Mouse (Mus musculus): ENCODE results near the gene Tsga13. TPM values are rescaled to one million over a fixed set of nuclear protein-coding genes. Genes with fewer than 3 reads are reported as not detected.

Gene Tsga13
- polyA plus RNA-seq, 1 experiment from 2014 or later = not detected

GRCm38 (mm10) chr6:30920834-30921675, 5.7 kb upstream of the Tsga13 start:
- ATAC-seq (no peak), DNase-seq (peak; percentile 14)
- no peak overlapping the region for H3K27ac ChIP-seq (ENCODE audit: low read depth)
- no peak overlapping the region for H3K4me3 ChIP-seq (ENCODE audit: low read depth, low read length)
- H3K9ac ChIP-seq (replicated peaks) = no peak overlapping the region
- TF ChIP-seq EP300 (IDR thresholded peaks at IDR 0.05; ENCODE audit: low read depth) (no peak), CTCF (IDR thresholded peaks at IDR 0.05; ENCODE audit: low read depth) (no peak)
- H3K9me3 ChIP-seq (ENCODE audit: low read length) = no peaks in the 10 kb centered on the region
- H3K36me3 ChIP-seq (replicated peaks; ENCODE audit: insufficient read depth, low read length) = no peaks in the 10 kb centered on the region
- H3K4me2 ChIP-seq (ENCODE audit: low read depth, low read length) = peak overlapping the region; percentile 24; the same call in 1 of the 2 replicates
- no peaks in the 10 kb centered on the region for H3K27me3 ChIP-seq (ENCODE audit: insufficient read depth, low read length)
- WGBS (ENCODE audit: insufficient replicate concordance) = 43% methylated on average over 21 of the region's 21 CpGs
- no peaks in the 10 kb centered on the region for H3K4me1 ChIP-seq (ENCODE audit: insufficient read depth)

- H3K36me3 ChIP-seq (replicated peaks; ENCODE audit: insufficient read depth, low read length) = no peaks in the 10 kb centered on the region
- no peak overlapping the region for H3K4me2 ChIP-seq (ENCODE audit: low read depth, low read length)
- no peak for DNase-seq
- H3K4me3 ChIP-seq (ENCODE audit: low read depth, low read length) = no peak overlapping the region
- H3K4me1 ChIP-seq (ENCODE audit: insufficient read depth) = no peaks in the 10 kb centered on the region
- H3K9me3 ChIP-seq (ENCODE audit: low read length) = no peaks in the 10 kb centered on the region
- H3K27me3 ChIP-seq (ENCODE audit: insufficient read depth, low read length) = no peaks in the 10 kb centered on the region
- H3K9ac ChIP-seq (replicated peaks) = no peak overlapping the region
- WGBS (ENCODE audit: insufficient replicate concordance) = 57% methylated on average over 3 of the region's 3 CpGs
- no peak overlapping the region for H3K27ac ChIP-seq (ENCODE audit: low read depth)
- no peak for TF ChIP-seq CTCF (IDR thresholded peaks at IDR 0.05; ENCODE audit: low read depth)
- no peak for TF ChIP-seq EP300 (IDR thresholded peaks at IDR 0.05; ENCODE audit: low read depth)
- no peak for ATAC-seq
Measured at GRCm38 (mm10) chr6:30907970-30908369, 7.4 kb downstream of the Tsga13 start.

- ATAC-seq (no peak), DNase-seq (no peak)
- Histone ChIP-seq H3K36me3 (replicated peaks; ENCODE audit: insufficient read depth, low read length) (no peaks in the 10 kb centered on the region), H3K4me2 (ENCODE audit: low read depth, low read length) (no peak overlapping the region), H3K9me3 (ENCODE audit: low read length) (no peaks in the 10 kb centered on the region), H3K27me3 (ENCODE audit: insufficient read depth, low read length) (no peaks in the 10 kb centered on the region), H3K9ac (replicated peaks) (no peak overlapping the region), H3K4me3 (ENCODE audit: low read depth, low read length) (no peak overlapping the region), H3K27ac (ENCODE audit: low read depth) (no peak overlapping the region), H3K4me1 (ENCODE audit: insufficient read depth) (no peaks in the 10 kb centered on the region)
- TF ChIP-seq EP300 (IDR thresholded peaks at IDR 0.05; ENCODE audit: low read depth) (no peak), CTCF (IDR thresholded peaks at IDR 0.05; ENCODE audit: low read depth) (no peak)
- WGBS (ENCODE audit: insufficient replicate concordance) = 75% methylated on average over 5 of the region's 5 CpGs
Measured at GRCm38 (mm10) chr6:30904911-30905310, 10.5 kb downstream of the Tsga13 start.

- Histone ChIP-seq H3K4me1 (ENCODE audit: insufficient read depth) (no peaks in the 10 kb centered on the region), H3K36me3 (replicated peaks; ENCODE audit: insufficient read depth, low read length) (no peaks in the 10 kb centered on the region), H3K27ac (ENCODE audit: low read depth) (no peak overlapping the region), H3K4me3 (ENCODE audit: low read depth, low read length) (no peak overlapping the region), H3K4me2 (ENCODE audit: low read depth, low read length) (no peak overlapping the region), H3K27me3 (ENCODE audit: insufficient read depth, low read length) (no peaks in the 10 kb centered on the region), H3K9ac (replicated peaks) (no peak overlapping the region), H3K9me3 (ENCODE audit: low read length) (no peaks in the 10 kb centered on the region)
- WGBS (ENCODE audit: insufficient replicate concordance) = 35% methylated on average over 3 of the region's 3 CpGs
- DNase-seq (no peak), ATAC-seq (no peak)
- TF ChIP-seq EP300 (IDR thresholded peaks at IDR 0.05; ENCODE audit: low read depth) = no peak
- no peak for TF ChIP-seq CTCF (IDR thresholded peaks at IDR 0.05; ENCODE audit: low read depth)
Measured at GRCm38 (mm10) chr6:30904033-30904432, 11.3 kb downstream of the Tsga13 start.

- no peaks in the 10 kb centered on the region for H3K9me3 ChIP-seq (ENCODE audit: low read length)
- ATAC-seq = no peak
- TF ChIP-seq EP300 (IDR thresholded peaks at IDR 0.05; ENCODE audit: low read depth) = no peak
- TF ChIP-seq CTCF (IDR thresholded peaks at IDR 0.05; ENCODE audit: low read depth) = no peak
- H3K4me1 ChIP-seq (ENCODE audit: insufficient read depth) = peaks cover 7% of the 10 kb centered on the region
- H3K36me3 ChIP-seq (replicated peaks; ENCODE audit: insufficient read depth, low read length) = no peaks in the 10 kb centered on the region
- H3K4me3 ChIP-seq (ENCODE audit: low read depth, low read length) = 0 out of 2 replicates have a peak overlapping the region, but pooled peaks have one; percentile 74
- H3K9ac ChIP-seq (replicated peaks) = no peak overlapping the region
- DNase-seq = peak; percentile 16
- 49% methylated on average over 6 of the region's 6 CpGs for WGBS (ENCODE audit: insufficient replicate concordance)
- no peak overlapping the region for H3K27ac ChIP-seq (ENCODE audit: low read depth)
- H3K27me3 ChIP-seq (ENCODE audit: insufficient read depth, low read length) = no peaks in the 10 kb centered on the region
- H3K4me2 ChIP-seq (ENCODE audit: low read depth, low read length) = peak overlapping the region; percentile 75
Measured at GRCm38 (mm10) chr6:30897520-30897919, 17.9 kb downstream of the Tsga13 start.

GRCm38 (mm10) chr6:30896986-30897327, 18.4 kb downstream of the Tsga13 start:
- H3K9me3 ChIP-seq (ENCODE audit: low read length) = no peaks in the 10 kb centered on the region
- peak overlapping the region; percentile 7; the same call in 1 of the 2 replicates for H3K9ac ChIP-seq (replicated peaks)
- ATAC-seq (no peak), DNase-seq (no peak)
- H3K36me3 ChIP-seq (replicated peaks; ENCODE audit: insufficient read depth, low read length) = no peaks in the 10 kb centered on the region
- peak overlapping the region; percentile 75 for H3K4me2 ChIP-seq (ENCODE audit: low read depth, low read length)
- 22% methylated on average over 8 of the region's 8 CpGs for WGBS (ENCODE audit: insufficient replicate concordance)
- H3K27ac ChIP-seq (ENCODE audit: low read depth) = peak overlapping the region; percentile 4; the same call in 1 of the 2 replicates
- H3K27me3 ChIP-seq (ENCODE audit: insufficient read depth, low read length) = no peaks in the 10 kb centered on the region
- H3K4me1 ChIP-seq (ENCODE audit: insufficient read depth) = peaks cover 7% of the 10 kb centered on the region
- no peak for TF ChIP-seq CTCF (IDR thresholded peaks at IDR 0.05; ENCODE audit: low read depth)
- H3K4me3 ChIP-seq (ENCODE audit: low read depth, low read length) = peak overlapping the region; percentile 74

Data from liver, postnatal 0 days (tissue).